Mouse (Mus musculus): Measurements from ENCODE around the gene Prr7.

Prr7 gene

GRCm38 (mm10) chr13:55449205-55449604 is 14.9 kb upstream of the Prr7 start:
- DNase-seq = no peak

- no peak for DNase-seq
Observed at GRCm38 (mm10) chr13:55449679-55450441, 14.2 kb upstream of the Prr7 start.

GRCm38 (mm10) chr13:55450511-55450980 is 13.5 kb upstream of the Prr7 start:
- peak in 1 of 2 experiments; percentile 49 for DNase-seq

- no peak for DNase-seq
Observed at GRCm38 (mm10) chr13:55451296-55451695, 12.8 kb upstream of the Prr7 start.

GRCm38 (mm10) chr13:55451785-55452549 is 12.1 kb upstream of the Prr7 start:
- DNase-seq = peak; percentile 56 to 67

- DNase-seq = no peak
Observed at GRCm38 (mm10) chr13:55462965-55463364, 1.1 kb upstream of the Prr7 start.

- no peak for DNase-seq
Observed at GRCm38 (mm10) chr13:55463399-55464026, 554 bp upstream of the Prr7 start.

GRCm38 (mm10) chr13:55465184-55465583 is 1.1 kb downstream of the Prr7 start:
- no peak for DNase-seq

GRCm38 (mm10) chr13:55465830-55466440 is 1.9 kb downstream of the Prr7 start:
- no peak for DNase-seq

- DNase-seq = peak in 1 of 2 experiments; percentile 75
Observed at GRCm38 (mm10) chr13:55468851-55469560, 4.9 kb downstream of the Prr7 start.

- DNase-seq = no peak
Observed at GRCm38 (mm10) chr13:55470372-55470771, 6.3 kb downstream of the Prr7 start.

- peak; percentile 79 to 88 for DNase-seq
Observed at GRCm38 (mm10) chr13:55471156-55471818, 7.2 kb downstream of the Prr7 start.

GRCm38 (mm10) chr13:55471819-55472131 is 7.7 kb downstream of the Prr7 start:
- DNase-seq = no peak

- DNase-seq = peak in 1 of 2 experiments; percentile 68
Observed at GRCm38 (mm10) chr13:55472132-55473022, 8.3 kb downstream of the Prr7 start.

GRCm38 (mm10) chr13:55473076-55473831 is 9.2 kb downstream of the Prr7 start:
- peak in 1 of 2 experiments; percentile 40 for DNase-seq

GRCm38 (mm10) chr13:55473961-55474360 is 9.9 kb downstream of the Prr7 start:
- peak in 1 of 2 experiments; percentile 37 for DNase-seq

- DNase-seq = peak in 1 of 2 experiments; percentile 39
Observed at GRCm38 (mm10) chr13:55474621-55475069, 10.6 kb downstream of the Prr7 start.

- no peak for DNase-seq
Observed at GRCm38 (mm10) chr13:55475750-55476149, 11.7 kb downstream of the Prr7 start.

GRCm38 (mm10) chr13:55476256-55476655 is 12.2 kb downstream of the Prr7 start:
- DNase-seq = no peak

- no peak for DNase-seq
Observed at GRCm38 (mm10) chr13:55477492-55477891, 13.4 kb downstream of the Prr7 start.
